Mouse (Mus musculus) hindlimb bud, embryonic 11.5 days (tissue): Measurements from ENCODE around the gene Gm5901.
A peak's percentile ranks its signal among the peaks of the same experiment; 100 is the strongest.
"Not testable (repeated sequence)": the region's sequence is repeated elsewhere in the genome, so short reads cannot be mapped to it uniquely, and the experiment has no call there.

Experiments used
- DNase-seq: peaks from one replicate; pipeline ENCODE4 v3.0.0-alpha.2; 2012; ENCODE audit warnings: low read depth, low spot score; ENCODE audit errors: extremely low spot score

Gm5901 gene

GRCm38 (mm10) chr7:105374866-105375265, at the start of gene Gm5901:
Gene Gm5901, plus strand, starts transcription at chr7:105375038.
- no peak for DNase-seq

- no peak for DNase-seq
Observed at GRCm38 (mm10) chr7:105325302-105325701, 49.5 kb upstream of the Gm5901 start.

GRCm38 (mm10) chr7:105334004-105334403, 40.8 kb upstream of the Gm5901 start, which contains the start of gene Olfr690:
Gene Olfr690, minus strand, starts transcription at chr7:105334104.
- DNase-seq, result no peak

DNA sequence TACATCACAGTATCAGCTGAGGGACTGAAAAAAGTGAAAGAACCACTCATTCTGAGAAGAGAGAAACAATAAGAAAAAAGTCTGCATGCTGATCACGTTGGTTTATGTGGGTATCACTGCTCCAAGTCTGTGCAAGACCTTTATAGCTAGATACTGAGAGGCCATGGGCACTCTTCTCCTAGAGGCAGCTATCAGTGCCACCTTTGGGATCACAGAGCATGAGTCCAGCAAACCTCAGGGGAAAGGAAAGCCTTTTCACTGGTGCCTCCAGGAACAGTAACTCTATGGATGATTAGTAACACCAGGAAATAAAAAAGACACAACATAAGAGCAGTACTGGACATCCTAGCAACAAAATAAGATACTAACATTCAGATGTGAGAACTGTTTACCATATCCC, 32.7 kb upstream of the Gm5901 start, which contains the start of gene Olfr691:
Gene Olfr691 (minus strand): TSS at position 101 of the 400 bp plus-strand sequence.
- DNase-seq, result no peak

DNA sequence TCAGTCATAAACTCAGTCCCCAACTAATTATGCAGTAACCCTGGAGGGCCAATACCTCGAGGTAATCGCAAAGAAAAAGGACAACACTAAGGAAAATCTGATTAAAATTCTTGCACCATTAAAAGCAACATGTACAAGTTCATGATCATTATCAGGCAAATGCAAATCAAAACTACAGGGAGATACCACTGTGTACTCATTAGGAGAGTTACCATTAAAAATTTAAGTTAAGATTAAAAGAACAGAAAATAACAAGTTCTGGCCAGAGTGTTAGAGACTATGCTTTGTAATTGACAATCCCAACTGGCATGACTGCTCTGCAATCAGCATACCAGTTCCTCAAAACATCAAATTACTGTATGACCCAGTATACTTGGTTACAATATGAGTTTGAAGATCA, 32.1 kb upstream of the Gm5901 start:
- DNase-seq, result no peak

GRCm38 (mm10) chr7:105356064-105356463, 18.8 kb upstream of the Gm5901 start:
- DNase-seq, result not testable (repeated sequence)

DNA sequence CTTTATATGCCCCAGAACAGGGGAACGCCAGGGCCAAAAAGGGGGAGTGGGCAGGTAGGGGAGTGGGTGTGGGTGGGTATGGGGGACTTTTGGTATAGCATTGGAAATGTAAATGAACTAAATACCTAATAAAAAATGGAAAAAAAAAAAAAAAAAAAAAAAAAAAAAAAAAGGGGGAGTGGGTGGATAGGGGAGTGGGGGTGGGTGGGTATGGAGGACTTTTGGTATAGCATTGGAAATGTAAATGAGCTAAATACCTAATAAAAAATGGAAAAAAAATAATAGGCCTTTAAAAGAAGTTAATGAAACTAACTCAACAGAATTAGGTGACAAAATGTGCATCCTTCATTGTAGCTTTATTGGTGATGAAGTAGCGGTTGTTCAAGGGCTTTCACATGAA, 18.4 kb upstream of the Gm5901 start:
- DNase-seq, result not testable (repeated sequence)

DNA sequence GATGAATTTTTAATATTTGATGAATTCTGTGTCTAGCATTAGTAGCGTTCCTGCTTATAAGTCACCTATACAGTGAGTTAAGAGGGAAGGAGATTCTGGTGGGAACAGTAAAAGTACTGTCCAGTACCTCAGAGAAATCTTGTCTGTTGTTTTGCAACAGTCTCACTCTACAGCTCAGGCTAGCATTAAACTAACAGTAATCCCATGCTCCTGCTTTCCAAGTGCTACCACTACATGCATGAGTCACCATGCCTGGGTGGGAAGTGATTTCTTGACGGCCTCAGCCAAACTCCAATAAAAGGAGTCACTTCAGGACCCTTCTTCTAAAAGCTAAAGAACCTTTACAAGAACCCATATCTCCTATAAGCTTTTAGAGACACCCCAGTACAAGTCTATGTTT, 13.1 kb upstream of the Gm5901 start:
- DNase-seq, result no peak

DNA sequence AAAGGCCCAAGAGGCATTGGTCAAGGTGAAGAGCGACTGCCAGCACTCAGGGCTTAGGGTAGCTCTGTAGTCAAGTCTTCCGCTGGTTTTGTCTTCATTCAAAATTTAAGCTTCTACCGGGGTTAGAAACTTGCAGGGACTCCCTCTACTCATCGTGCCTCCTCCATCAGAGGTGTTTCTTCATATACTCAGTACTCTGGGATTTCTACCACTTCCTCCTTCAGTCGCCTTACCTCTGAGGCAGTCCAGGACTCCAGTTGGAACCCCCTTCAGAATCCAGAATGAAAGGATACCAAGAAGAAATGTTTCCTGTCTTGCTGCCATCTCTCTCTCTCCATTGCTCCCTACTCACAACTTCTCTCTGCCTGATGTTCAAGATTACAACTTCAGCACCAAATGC, 7.6 kb upstream of the Gm5901 start:
- no peak for DNase-seq

DNA sequence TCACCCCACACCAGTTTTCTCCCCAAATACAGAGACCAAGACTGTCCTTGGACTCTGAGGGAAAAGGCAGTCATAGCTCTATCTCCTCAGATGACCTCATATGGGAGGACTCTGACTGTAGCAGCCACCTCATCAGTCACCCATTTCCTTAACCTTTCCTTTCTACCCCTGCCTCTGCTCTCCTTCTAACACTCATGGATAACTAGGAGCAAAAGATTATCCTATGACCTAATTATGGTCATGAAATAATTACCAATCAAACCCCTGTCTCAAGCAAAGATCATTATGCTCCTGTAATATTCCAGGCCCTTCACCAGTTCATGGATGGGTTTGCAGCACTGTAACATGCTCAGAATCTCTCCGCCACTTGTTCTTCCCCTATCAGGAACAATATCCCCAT, 6.9 kb upstream of the Gm5901 start, which contains the start of gene Olfr692:
Gene Olfr692 (plus strand): TSS at position 301 of the 400 bp plus-strand sequence.
- no peak for DNase-seq

DNA sequence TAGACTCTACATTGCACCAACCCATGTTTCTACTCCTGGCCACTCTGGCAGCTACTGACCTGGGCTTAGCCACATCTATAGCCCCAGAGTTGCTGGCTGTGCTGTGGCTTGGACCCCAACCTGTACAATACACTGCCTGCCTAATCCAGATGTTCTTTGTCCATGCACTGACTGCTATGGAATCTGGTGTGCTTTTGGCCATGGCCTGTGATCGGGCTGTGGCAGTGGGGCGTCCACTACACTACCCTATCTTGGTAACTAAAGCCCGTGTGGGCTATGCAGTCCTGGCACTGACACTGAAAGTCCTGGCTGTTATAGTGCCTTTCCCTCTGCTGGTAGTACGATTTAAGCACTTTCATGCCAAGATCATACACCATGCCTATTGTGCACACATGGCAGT, 6.3 kb upstream of the Gm5901 start:
- DNase-seq, result no peak

- no peak for DNase-seq
Observed at GRCm38 (mm10) chr7:105372912-105373311, 1.9 kb upstream of the Gm5901 start.

DNA sequence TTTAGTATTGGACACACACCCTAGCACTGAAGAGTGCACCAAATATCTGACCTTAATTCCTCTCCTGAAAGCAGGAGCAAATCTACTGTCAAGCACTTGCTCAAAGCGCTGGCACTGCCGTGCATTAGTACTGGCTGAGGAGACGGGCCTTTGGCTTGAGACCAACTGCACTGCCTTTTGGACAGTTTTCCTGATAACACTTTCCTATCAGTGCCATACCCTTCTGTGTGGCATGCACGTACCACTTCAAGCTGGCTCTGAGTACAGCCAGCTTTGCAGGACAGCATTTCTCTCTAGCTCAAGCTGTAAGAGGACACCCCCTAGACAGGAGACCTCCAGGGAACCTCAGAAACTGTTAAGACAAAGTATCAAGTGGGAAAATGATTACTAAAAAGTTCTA, 1.3 kb upstream of the Gm5901 start:
- DNase-seq, result no peak

- no peak for DNase-seq
Observed at GRCm38 (mm10) chr7:105373976-105374375, 862 bp upstream of the Gm5901 start.

- no peak for DNase-seq
Observed at GRCm38 (mm10) chr7:105380329-105380728, 5.5 kb downstream of the Gm5901 start.

DNA sequence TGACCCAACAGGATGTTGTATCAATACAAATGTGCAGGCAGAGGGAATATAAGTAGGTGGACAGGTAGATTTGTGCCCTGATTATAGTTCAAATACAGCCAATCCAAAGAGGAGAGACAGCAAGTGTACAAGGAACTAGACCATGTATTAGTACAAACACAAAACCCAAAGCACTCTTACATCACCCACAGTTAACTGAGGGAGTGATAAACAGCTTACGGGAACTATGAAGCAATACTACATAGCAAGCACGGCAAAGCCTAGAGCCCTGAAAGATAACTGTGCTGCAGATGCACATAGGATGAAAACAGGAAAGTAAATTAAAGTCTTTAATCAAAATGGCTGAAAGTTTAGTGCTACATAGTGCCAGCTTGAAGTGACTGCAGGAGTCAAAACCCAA, 12.9 kb downstream of the Gm5901 start:
- no peak for DNase-seq

DNA sequence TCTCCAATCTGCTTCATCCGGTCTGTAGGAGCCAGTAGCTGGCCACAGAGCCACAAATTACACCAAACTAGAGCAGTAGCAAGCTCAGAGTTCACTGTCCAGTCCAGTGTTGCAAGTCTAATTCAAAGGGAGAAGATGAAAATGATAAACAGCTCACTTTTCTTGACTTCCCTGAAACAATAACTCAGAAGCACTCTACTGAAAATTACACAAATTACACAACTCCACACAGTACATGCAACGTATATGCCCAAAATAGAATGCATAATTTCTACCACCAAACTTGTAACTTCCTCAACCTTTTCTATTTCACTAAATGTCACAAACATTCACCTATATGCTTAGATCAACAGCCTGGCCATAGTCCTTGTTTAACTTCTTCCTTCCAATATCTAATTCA, 15.4 kb downstream of the Gm5901 start:
- DNase-seq, result no peak

GRCm38 (mm10) chr7:105394606-105395005, 19.8 kb downstream of the Gm5901 start:
- DNase-seq, result no peak

- DNase-seq, result no peak
Observed at GRCm38 (mm10) chr7:105395131-105395820, 20.4 kb downstream of the Gm5901 start.

GRCm38 (mm10) chr7:105396126-105396525, 21.3 kb downstream of the Gm5901 start:
- no peak for DNase-seq

GRCm38 (mm10) chr7:105399058-105399934, 24.5 kb downstream of the Gm5901 start:
- DNase-seq, result peak; percentile 2
